Mouse (Mus musculus) left cerebral cortex, postnatal 10 days (tissue): Measurements from ENCODE around the gene Smok3c. TPM values are rescaled to one million over a fixed set of nuclear protein-coding genes. Genes with fewer than 3 reads are reported as not detected.
A peak's percentile ranks its signal among the peaks of the same experiment; 100 is the strongest.
"Not testable (repeated sequence)": the region's sequence is repeated elsewhere in the genome, so short reads cannot be mapped to it uniquely, and the experiment has no call there.

Source experiments
- DNase-seq, 2 experiments: peaks; one replicate each; pipeline ENCODE4 v3.0.0; 2021 to 2022; ENCODE audit warnings: low spot score in 2 of 2, mixed read lengths in 1 of 2; ENCODE audit errors: extremely low spot score in 1 of 2
- intact Hi-C: fragments of 180-260 bp; cut with DNase I; formaldehyde crosslinking; loops from one replicate; pipeline ENCODE4 v1.15.1; 2025
- total RNA-seq, 2 experiments: library from RNA; stranded (reverse); gene quantifications; 2 replicates each; pipeline ENCODE4 v1.2.3; 2021

Smok3c gene
- total RNA-seq, 2 experiments from 2014 or later, result not detected

- intact Hi-C loops, result no loop called here
- peak in 1 of 2 experiments; percentile 25 for DNase-seq
Observed at GRCm38 (mm10) chr5:138090271-138090670, 37.3 kb downstream of the Smok3c start.

- no peak for DNase-seq
- intact Hi-C loops, result no loop called here
Observed at GRCm38 (mm10) chr5:138090737-138091136, 37.7 kb downstream of the Smok3c start.

DNA sequence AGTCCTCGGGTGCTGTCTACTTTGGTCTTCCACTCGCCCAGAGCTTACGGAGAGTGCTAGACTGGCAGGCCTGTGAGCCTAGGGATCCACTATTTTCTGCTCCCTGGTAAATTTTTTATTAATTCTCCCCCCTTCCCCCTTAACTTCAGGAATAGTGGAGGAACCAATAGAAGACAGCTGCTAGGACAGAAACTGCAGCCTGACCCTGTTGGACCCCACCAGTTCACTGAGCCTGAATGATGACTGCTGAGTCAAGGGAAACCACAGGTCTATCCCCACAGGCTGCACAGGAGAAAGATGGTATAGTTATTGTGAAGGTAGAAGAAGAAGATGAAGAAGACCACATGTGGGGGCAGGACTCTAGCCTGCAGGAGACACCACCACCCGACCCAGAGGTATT is 39.8 kb downstream of the Smok3c start:
- intact Hi-C loops, result no loop called here
- no peak for DNase-seq

GRCm38 (mm10) chr5:138094474-138094873 is 41.5 kb downstream of the Smok3c start:
- DNase-seq, result no peak
- intact Hi-C loops, result no loop called here

DNA sequence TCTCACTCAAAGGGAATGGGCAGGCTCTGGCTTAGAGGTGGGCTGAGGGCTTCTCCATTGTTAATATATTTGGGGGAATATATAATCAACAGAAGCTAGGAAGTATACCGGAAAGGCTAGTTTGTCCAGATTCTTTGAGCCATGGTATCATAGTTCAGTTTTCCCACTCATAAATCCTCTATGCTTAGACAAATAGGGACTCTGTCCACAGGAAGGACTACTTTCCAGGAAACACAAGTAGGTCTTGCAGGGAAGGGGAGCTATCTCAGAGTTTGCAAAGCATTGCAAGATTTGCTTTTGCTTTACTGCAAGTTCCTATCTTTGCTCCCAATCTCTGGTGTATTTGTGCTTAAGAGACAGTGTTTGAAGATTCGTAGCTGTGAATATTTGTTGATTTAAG is 52.0 kb downstream of the Smok3c start:
- intact Hi-C loops, result no loop called here
- no peak for DNase-seq

GRCm38 (mm10) chr5:138107130-138107529 is 54.1 kb downstream of the Smok3c start:
- no peak for DNase-seq
- intact Hi-C loops, result no loop called here

- DNase-seq, intact Hi-C loops: not testable (repeated sequence)
Observed at GRCm38 (mm10) chr5:138109847-138110396, 56.9 kb downstream of the Smok3c start.

Other genes with a start within 250 kb of the Smok3c start
- 1 to 10 TPM in 1 of 2 experiments, under 1 TPM in 1; 0.71 to 1.2 TPM for gene Pilra, start 216.9 kb upstream of the Smok3c start, total RNA-seq
- not detected for gene Pilrb1, start 195.1 kb upstream of the Smok3c start, total RNA-seq
- gene Pilrb2, start 181.4 kb upstream of the Smok3c start, total RNA-seq, result not detected
- not detected for gene Cyp3a13, start 131.6 kb upstream of the Smok3c start, total RNA-seq
- gene Gjc3, start 90.1 kb upstream of the Smok3c start, total RNA-seq, result 1 to 10 TPM; 4.5 to 6.5 TPM
- not detected for gene Azgp1, start 71.7 kb upstream of the Smok3c start, total RNA-seq
- not detected for gene Smok3a, start 31.9 kb upstream of the Smok3c start, total RNA-seq
- gene Smok3b, start 31.8 kb upstream of the Smok3c start, total RNA-seq, result not detected
- gene Zkscan1, start 31.9 kb downstream of the Smok3c start, total RNA-seq, result 10 to 100 TPM; 39.2 to 39.4 TPM
- 10 to 100 TPM; 21.8 to 26.1 TPM for gene Zscan21, start 63.7 kb downstream of the Smok3c start, total RNA-seq
- gene Zfp113, start 102.5 kb downstream of the Smok3c start, total RNA-seq, result 10 to 100 TPM; 10.5 to 10.6 TPM
- 100 to 1,000 TPM; 145 to 149 TPM for gene Cops6, start 107.9 kb downstream of the Smok3c start, total RNA-seq
- gene Ap4m1, start 118.8 kb downstream of the Smok3c start, total RNA-seq, result 10 to 100 TPM; 26.2 to 28.1 TPM
- 10 to 100 TPM; 15.6 to 16.0 TPM for gene Mcm7, start 119.2 kb downstream of the Smok3c start, total RNA-seq
- gene Taf6, start 134.3 kb downstream of the Smok3c start, total RNA-seq, result 10 to 100 TPM; 28.8 to 31.3 TPM
- 10 to 100 TPM; 13.9 to 15.1 TPM for gene Cnpy4, start 134.3 kb downstream of the Smok3c start, total RNA-seq
- 10 to 100 TPM; 10.3 to 11.1 TPM for gene Mblac1, start 141.1 kb downstream of the Smok3c start, total RNA-seq
- under 1 TPM in 1 of 2 experiments, not detected in 1; 0.13 TPM for gene Nxpe5, start 172.7 kb downstream of the Smok3c start, total RNA-seq
- gene Lamtor4, start 202.3 kb downstream of the Smok3c start, total RNA-seq, result 10 to 100 TPM; 65.3 to 70.0 TPM
- 10 to 100 TPM; 74.6 to 75.5 TPM for gene BC037034, start 210.8 kb downstream of the Smok3c start, total RNA-seq
- gene Gal3st4, start 219.6 kb downstream of the Smok3c start, total RNA-seq, result 1 to 10 TPM; 3.4 to 4.0 TPM
- gene Gm43720, start 226.8 kb downstream of the Smok3c start, total RNA-seq, result under 1 TPM in 1 of 2 experiments, not detected in 1; 0.11 TPM
- gene Gpc2, start 226.8 kb downstream of the Smok3c start, total RNA-seq, result 1 to 10 TPM; 3.8 to 4.1 TPM
- gene Stag3, start 227.0 kb downstream of the Smok3c start, total RNA-seq, result 1 to 10 TPM; 1.8 to 3.2 TPM